Mouse (Mus musculus): ENCODE measurements at regions not wholly inside any gene's neighbourhood (a gene's known extent, or its start where the extent isn't known, plus 50 kb on each side); places are given as distances from the start of the nearest gene placed in this dataset.

- TF ChIP-seq EP300 (IDR thresholded peaks at IDR 0.05; ENCODE audit: low read depth) (no peak), CTCF (IDR thresholded peaks at IDR 0.05; ENCODE audit: low read depth) (no peak)
Measured at GRCm38 (mm10) chr6:51743105-51743660, 219.5 kb downstream of the Snx10 start.
